ENCODE assay signal across 8 mouse cellular contexts in the genomic region with DNA sequence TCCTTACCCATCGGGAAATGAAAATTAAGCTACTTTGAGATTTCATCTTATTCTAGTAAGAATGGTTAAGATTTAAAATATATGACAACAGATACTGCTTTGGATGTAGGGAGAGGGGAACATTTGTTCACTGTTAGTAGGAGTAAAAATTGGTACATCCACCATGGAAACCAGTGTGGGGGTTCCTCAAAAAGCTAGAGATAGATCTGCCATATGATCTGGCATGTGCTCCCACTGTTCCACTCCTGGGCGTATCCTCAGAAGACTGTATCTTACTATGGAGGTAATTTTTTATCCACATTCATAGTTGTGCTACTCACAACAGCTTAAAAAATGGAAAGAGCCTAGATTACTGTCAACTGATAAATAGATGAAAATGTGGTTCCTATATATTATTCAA.
"Had no signal": no experiment of that assay in that cellular context is flagged by ENCODE, and none has a peak within 500 bp of the region (broad histone marks: within the 10 kb centered on the region; RNA-seq: fewer than 3 reads in every experiment).

No protein-coding gene starts in this region.

- DNase-seq: kidney, adult 18-20 months; kidney, postnatal 10 days; kidney, postnatal 4 days; lung, postnatal 14 days; thymus, postnatal 36 days had no signal

- ATAC-seq: intestine, embryonic 15.5 days; liver, embryonic 12.5 days; midbrain, embryonic 15.5 days had no signal
